Mouse (Mus musculus) adrenal gland, postnatal 14 days (tissue): ENCODE data around the gene Pex14. TPM values are rescaled to one million over a fixed set of nuclear protein-coding genes. Genes with fewer than 3 reads are reported as not detected.

Experiments used
- DNase-seq: peaks from one replicate; pipeline ENCODE4 v3.0.0; 2021; ENCODE audit warnings: mixed read lengths
- total RNA-seq: library from RNA; stranded (reverse); gene quantifications from 2 replicates; pipeline ENCODE4 v1.2.3, GENCODE M21; 2021

Pex14 gene
- total RNA-seq, 1 experiment from 2014 or later: 64.1 TPM

DNA sequence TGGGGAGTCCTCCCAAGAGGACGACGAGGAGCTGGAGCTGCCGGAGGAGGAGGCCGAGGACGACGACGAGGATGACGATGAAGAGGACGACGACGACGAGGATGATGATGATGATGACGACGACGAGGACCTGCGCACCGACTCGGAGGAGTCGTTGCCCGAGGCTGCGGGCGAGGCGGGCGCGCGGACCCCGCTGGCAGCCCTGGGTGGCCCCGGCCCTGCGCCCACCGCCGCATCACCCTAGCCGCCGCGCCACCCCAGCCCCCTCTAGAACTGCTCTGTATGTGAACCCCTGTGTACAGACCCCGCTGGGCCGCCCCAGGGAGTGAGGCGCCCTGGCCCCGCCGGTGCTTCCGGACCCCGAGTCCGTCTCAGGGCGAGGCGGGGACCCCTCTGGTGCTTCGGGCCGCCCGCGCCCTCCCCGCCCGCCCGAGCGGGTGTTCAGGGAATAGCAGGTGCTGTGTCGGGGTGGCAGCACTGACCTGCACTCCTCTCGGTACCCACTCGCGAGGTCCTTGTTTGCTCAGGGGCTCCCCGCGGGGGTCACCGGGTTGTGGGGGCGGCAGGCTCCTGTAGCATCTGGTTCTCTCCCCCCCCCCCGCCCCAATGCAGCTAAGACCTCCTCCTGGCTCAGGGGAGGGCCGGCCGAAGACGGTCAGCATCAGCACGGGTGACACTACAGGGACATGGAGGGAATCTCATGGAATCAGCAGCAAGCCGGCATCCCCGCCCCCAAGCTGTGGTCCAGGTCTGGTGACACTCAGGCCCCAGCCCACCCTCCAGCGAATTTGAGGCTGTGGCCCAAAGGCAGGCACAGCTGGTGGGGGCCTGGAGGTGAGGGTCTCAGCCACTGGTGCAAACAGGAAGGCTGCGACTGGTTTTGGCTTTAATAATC lies 147.1 kb downstream of the Pex14 start:
- DNase-seq: peak; percentile 51

DNA sequence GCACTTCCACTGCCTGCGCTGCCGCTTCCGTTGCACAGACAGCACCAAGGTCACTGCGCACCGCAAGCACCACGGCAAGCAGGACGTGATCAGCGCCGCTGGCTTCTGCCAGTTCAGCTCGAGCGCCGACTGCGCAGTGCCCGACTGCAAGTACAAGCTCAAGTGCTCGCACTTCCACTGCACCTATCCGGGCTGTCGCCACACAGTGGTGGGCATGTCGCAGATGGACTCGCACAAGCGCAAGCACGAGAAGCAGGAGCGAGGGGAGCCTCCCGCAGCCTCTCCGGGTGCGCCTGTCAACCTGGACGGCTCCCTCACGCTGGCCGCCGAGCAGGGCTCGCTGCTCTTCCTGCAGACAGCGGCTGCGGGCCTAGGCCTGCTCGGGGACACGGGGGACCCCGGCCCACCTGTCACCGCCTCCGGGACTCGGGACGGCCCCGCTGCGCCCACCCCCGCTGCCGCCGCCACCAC lies 147.8 kb downstream of the Pex14 start:
- DNase-seq: peak; percentile 79

DNA sequence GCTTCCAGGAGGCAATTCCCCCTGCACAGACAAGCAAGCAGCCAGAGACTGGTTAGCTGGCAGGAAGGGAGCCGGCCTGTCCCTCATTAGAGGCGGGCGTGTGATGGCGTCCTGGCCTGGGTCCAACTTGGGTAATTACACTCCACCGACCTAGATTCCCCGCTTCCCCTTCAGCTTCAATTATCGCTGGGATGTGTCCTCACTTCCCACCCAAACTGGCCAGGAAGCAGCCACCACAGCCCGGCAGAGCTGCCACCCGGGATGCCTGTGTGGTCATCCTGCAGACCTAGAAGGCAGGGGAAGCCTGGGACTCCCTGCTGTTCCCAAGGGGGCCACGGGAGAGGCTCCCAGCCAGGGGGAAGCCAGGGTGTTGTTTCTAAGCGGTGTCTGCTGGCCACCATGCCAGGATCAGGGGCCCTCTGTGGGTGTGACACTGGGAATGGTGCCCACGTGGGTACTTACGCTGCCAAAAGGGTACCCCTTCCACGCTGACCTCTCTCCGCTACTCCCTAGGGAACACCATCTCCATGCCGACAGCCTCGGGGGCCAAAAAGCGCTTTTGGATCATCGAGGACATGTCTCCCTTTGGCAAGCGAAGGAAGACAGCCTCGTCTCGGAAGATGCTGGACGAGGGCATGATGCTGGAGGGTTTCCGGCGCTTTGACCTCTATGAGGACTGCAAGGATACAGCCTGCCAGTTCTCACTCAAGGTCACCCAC lies 148.6 kb downstream of the Pex14 start:
- peak; percentile 73 for DNase-seq

DNA sequence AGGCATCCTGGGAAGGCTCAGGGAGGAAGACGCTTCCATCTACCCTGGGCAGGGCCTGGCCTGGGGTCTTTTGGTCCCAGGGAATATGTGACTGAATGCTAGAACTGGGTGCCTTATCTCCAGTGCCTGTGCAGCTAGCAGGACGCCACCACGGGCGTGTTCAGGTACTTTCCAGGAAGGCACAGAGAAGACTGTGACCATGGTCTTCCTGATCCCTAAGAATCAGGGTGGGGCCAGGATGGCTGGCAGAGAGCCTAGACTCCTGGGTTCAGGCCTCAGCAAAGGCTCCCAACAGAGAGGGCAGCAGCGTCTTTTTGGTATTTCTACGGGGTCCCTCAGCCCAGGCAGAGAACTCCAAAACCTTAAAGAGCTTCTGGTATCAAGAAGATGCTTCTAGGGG lies 149.2 kb downstream of the Pex14 start:
- DNase-seq: no peak

DNA sequence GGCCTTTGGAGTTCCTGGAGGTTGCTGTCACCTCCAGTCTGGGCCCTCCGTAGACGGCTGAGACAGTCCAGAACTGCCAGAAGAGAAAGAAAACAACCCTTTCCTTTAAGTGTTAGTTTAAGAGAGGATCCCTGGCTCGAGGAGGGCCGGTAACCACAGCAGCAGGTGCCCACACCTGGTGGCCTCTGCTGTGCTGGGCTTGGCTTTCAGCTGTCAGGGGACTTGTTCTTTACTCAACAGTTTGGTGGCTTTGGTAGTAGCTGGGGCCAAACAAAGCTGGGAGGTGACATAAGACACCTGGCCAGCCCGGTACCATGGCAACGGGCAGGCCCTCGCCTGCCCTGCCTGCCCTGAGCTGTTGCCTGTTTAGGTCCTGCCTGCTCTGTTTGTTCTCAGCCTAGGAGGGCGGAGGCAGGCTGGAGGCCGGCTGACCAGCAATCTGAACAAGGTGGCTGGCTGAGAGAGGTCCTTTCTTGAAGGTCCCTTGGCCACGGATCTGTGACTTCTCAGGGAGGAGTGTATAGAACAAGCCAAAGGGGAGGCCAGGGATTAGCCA lies 151.8 kb downstream of the Pex14 start:
- DNase-seq: no peak

- no peak for DNase-seq
Measured at GRCm38 (mm10) chr4:148946071-148946470, 153.6 kb downstream of the Pex14 start.

- DNase-seq: peak; percentile 64
Measured at GRCm38 (mm10) chr4:148945476-148945881, 154.2 kb downstream of the Pex14 start.

- no peak for DNase-seq
Measured at GRCm38 (mm10) chr4:148943099-148943498, 156.6 kb downstream of the Pex14 start.

DNA sequence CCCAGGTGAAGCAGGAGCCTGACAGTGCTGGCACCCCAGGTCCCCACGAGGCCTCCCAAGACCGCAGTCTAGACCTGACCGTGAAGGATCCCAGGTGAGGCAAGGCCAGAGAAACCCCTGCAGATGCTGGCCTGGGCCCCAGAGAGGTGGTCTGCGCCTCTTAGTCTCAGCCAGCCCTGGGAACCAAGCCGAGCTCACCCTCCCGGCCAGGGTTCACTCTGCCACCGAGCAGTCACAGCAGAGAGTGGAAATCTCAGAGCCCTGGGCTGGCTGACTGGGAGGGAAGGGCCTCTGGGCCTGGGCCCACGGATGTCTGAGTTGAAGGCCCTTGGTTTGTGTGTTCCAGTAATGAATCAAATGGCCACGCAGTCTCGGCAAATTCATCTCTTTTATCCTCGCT lies 158.4 kb downstream of the Pex14 start:
- peak; percentile 44 for DNase-seq

DNA sequence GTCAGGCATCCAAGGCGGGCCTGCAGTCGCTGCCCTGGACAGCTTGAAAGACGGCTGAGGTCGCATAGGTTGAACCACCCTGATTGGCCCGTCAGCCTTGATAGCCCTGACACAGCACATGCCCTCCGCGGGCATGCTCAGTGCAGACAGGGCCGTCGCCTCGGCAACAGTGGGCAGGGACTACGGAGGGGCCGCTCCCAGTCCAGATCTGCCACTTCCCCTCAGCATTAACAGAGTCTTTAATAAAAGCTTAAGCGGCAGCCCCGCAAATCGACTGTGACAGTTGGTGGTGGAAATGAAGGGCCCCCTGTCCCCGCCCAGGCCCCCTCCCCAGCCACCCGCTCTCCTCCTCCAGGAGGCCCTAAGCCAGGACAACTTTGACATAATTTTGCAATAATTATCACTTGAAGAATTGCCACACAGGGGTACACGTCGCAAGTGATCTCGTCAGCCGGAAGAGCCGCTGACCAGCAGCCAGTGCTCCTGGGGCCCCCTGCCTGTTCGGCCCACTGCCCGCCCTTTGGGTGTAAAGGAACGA lies 158.9 kb downstream of the Pex14 start:
- peak; percentile 94 for DNase-seq

- peak; percentile 76 for DNase-seq
Measured at GRCm38 (mm10) chr4:148938546-148938945, 161.1 kb downstream of the Pex14 start.

- peak; percentile 66 for DNase-seq
Measured at GRCm38 (mm10) chr4:148936727-148937126, 162.9 kb downstream of the Pex14 start.

DNA sequence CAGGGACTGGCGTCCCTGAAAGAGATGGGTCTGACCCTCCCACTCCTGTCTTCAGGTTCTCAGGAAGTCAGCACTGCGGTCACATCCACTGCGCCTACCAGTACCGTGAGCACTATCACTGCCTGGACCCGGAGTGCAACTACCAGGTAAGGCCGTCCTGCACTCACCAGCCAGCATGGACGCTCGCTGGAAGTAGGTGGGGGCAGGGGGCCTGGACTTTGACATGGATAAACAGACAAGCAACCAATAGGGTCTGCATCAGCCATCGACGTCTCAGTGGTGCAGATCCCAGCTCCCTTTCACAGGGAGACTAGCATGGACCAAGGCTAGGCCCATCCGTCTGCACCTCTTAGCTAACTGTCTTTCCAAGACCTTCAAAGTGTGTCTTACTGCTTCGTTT lies 163.6 kb downstream of the Pex14 start:
- no peak for DNase-seq

DNA sequence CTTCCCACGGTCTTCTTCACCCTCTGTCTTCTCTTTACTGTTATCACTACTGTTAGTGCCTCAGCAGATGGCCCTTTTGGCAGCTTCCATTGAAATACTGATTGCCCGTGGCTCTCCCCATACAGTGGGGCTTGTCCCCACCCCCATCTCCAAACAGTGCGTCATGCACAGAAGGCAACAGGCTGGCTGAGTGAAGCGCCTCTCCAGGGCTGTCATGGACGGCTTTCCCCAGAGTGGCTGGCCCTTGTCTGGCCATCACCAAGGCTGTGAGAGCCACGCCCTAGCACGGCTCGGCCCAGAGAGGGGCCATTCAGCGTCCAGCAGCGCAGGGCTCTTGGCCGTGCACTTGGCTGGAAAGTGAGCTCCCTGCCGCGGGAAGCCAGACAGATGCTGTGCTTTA lies 164.5 kb downstream of the Pex14 start:
- peak; percentile 45 for DNase-seq

GRCm38 (mm10) chr4:148933109-148933508 lies 166.6 kb downstream of the Pex14 start:
- no peak for DNase-seq

DNA sequence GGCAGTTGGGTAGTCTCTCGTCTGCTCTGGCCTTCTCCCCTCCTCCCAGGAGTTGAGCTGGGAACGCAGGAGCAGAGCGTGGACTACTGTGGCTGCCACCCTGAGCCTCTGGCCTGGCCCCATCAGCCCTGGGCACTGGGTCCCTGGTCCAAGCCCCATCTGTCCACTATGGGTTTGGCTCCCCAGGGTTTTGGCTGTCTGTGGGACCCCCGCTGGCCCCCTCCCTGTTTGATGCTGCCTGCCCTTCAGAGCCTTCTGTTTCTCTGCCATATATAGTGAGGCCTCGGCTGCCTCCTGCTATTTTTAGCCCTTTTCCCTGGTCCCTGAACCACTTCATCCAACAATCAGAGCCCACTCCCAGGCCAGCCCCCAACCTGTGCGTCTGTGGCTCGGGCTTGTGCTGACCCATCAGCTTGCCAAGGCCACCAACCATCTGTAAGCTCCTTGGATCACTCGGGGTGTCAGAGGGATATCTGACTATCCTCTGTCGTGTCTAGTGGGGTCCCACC lies 168.9 kb downstream of the Pex14 start:
- no peak for DNase-seq

DNA sequence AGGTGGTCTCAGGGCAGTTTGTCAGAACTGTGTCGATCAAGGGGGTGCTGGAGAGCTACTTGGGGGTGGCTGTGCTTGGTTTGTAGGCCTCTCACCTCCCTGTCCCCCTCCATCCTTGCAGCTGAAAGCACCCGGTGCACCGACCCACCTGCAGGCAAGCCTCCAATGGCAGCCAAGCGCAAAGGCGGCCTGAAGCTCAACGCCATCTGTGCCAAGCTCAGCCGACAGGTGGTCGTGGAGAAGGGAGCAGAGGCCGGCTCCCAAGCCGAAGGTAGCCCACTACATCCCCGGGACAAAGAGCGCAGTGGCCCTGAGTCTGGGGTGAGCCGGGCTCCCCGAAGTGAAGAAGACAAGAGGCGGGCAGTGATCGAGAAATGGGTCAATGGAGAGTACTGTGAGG lies 170.8 kb downstream of the Pex14 start:
- DNase-seq: no peak

- DNase-seq: peak; percentile 64
Measured at GRCm38 (mm10) chr4:148928316-148928715, 171.4 kb downstream of the Pex14 start.

DNA sequence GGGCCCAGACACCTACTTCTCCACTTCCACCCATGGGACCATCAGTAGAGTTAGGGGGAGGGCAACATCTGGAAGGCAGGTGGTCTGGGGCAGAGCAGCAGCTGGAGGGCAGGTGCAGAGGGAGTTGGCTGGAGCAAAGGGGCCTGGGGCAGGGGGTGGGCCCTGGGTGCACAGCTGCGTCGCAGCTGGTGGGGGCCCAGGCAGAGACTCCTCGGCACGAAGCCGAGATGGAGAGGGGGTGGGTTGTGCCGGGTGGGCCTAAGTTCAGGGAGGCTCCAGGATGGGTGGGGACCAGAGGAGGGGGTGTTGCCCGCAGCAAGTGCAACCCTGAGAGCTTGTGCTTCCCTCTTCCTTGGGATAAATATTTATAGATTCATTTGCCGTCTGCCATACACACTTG lies 173.2 kb downstream of the Pex14 start:
- no peak for DNase-seq

GRCm38 (mm10) chr4:148925589-148926359 lies 173.9 kb downstream of the Pex14 start:
- DNase-seq: peak; percentile 54

DNA sequence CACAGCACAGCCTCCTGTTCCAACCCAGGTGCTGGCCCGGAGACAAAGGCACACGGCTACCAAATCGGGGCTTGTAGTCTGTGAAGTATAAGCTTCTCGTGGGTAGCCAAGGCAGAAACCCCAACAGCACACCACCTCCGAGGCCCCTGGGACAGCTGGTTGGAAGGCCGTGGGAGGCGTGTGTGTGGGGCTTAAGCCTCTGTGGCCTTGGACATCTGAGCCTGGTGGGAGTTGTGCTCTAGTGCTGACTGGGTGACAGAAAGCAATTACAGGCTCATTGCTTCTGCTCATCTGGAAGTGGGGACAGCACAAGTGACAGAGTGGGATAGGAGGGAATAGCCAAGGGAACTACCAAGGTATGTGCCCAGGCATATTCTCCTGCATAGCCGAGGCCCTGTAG lies 175.7 kb downstream of the Pex14 start:
- no peak for DNase-seq

DNA sequence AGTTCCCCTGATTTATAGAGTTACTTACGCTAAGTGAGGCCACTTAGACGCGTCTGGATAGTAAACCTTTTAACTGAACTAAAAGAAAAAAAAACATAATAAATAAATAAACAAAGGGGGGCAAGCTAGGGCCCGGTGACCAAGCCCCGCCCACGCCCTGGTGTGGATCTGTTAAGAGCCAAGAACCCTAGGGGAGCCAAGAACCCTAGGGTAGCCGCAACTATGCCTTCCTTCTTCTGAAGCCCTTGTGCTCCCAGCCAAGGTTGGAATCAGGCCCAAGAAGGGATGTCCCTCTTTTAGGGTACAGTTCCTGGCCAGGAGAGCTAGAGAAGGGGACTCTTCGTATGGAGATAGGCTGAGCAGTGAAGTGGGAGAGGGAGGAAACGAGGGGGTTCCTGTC lies 176.3 kb downstream of the Pex14 start:
- DNase-seq: no peak
